Mouse (Mus musculus): ENCODE results near the gene Birc2. TPM values are rescaled to one million over a fixed set of nuclear protein-coding genes. Genes with fewer than 3 reads are reported as not detected.

Birc2 gene
- polyA plus RNA-seq, 1 experiment = 33.6 TPM

- TF ChIP-seq CTCF (IDR thresholded peaks at IDR 0.05; ENCODE audit: control insufficient read depth, insufficient read depth, insufficient replicate concordance, low read depth, low read length) (no peak), POLR2A (IDR thresholded peaks at IDR 0.05; ENCODE audit: control insufficient read depth, low read depth, low read length) (no peak)
- H3K27ac ChIP-seq (ENCODE audit: control insufficient read depth, insufficient read depth, low read depth, low read length) = no peak overlapping the region
- no peaks in the 10 kb centered on the region for H3K27me3 ChIP-seq (ENCODE audit: control insufficient read depth, insufficient read depth, low read length)
- H3K4me3 ChIP-seq (ENCODE audit: control insufficient read depth, low read depth, low read length) = no peak overlapping the region
- H3K36me3 ChIP-seq (ENCODE audit: control insufficient read depth, insufficient read depth, low read length) = no peaks in the 10 kb centered on the region
- H3K4me1 ChIP-seq (ENCODE audit: control insufficient read depth, insufficient read depth, low read length) = no peaks in the 10 kb centered on the region
Observed at GRCm38 (mm10) chr9:7793561-7793960, 43.3 kb downstream of the Birc2 start.

DNA sequence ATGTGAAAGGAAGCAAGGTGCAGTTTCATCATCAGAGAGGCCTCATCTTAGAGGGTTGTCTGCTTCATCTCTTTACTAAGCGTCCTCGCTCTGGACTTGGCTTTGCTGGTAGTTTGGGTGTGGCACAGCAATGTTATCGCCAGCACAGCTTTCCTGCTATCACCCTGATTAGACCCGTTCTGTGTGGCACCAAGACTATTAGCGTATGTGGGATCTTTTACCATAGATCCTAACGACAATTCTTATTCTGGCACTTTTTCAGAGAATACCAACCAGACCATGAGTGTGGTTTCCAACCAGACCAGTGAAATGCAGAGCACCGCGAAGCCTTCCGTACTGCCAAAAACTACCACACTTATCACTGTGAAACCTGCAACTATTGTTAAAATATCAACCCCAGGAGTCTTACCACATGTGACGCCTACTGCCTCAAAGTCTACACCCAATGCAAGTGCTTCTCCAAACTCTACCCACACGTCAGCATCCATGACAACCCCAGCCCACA is 46.2 kb downstream of the Birc2 start:
- Histone ChIP-seq H3K27me3 (ENCODE audit: control insufficient read depth, insufficient read depth, low read length) (no peaks in the 10 kb centered on the region), H3K4me3 (ENCODE audit: control insufficient read depth, low read depth, low read length) (no peak overlapping the region), H3K27ac (ENCODE audit: control insufficient read depth, insufficient read depth, low read depth, low read length) (no peak overlapping the region), H3K4me1 (ENCODE audit: control insufficient read depth, insufficient read depth, low read length) (no peaks in the 10 kb centered on the region), H3K36me3 (ENCODE audit: control insufficient read depth, insufficient read depth, low read length) (no peaks in the 10 kb centered on the region)
- TF ChIP-seq POLR2A (IDR thresholded peaks at IDR 0.05; ENCODE audit: control insufficient read depth, low read depth, low read length) (no peak), CTCF (IDR thresholded peaks at IDR 0.05; ENCODE audit: control insufficient read depth, insufficient read depth, insufficient replicate concordance, low read depth, low read length) (no peak)

- Histone ChIP-seq H3K36me3 (ENCODE audit: control insufficient read depth, insufficient read depth, low read length) (no peaks in the 10 kb centered on the region), H3K27ac (ENCODE audit: control insufficient read depth, insufficient read depth, low read depth, low read length) (no peak overlapping the region), H3K4me1 (ENCODE audit: control insufficient read depth, insufficient read depth, low read length) (no peaks in the 10 kb centered on the region; the same call in 1 of the 2 replicates), H3K27me3 (ENCODE audit: control insufficient read depth, insufficient read depth, low read length) (no peaks in the 10 kb centered on the region), H3K4me3 (ENCODE audit: control insufficient read depth, low read depth, low read length) (no peak overlapping the region)
- TF ChIP-seq POLR2A (IDR thresholded peaks at IDR 0.05; ENCODE audit: control insufficient read depth, low read depth, low read length) = no peak
- no peak for TF ChIP-seq CTCF (IDR thresholded peaks at IDR 0.05; ENCODE audit: control insufficient read depth, insufficient read depth, insufficient replicate concordance, low read depth, low read length)
Observed at GRCm38 (mm10) chr9:7789764-7790575, 46.9 kb downstream of the Birc2 start.

DNA sequence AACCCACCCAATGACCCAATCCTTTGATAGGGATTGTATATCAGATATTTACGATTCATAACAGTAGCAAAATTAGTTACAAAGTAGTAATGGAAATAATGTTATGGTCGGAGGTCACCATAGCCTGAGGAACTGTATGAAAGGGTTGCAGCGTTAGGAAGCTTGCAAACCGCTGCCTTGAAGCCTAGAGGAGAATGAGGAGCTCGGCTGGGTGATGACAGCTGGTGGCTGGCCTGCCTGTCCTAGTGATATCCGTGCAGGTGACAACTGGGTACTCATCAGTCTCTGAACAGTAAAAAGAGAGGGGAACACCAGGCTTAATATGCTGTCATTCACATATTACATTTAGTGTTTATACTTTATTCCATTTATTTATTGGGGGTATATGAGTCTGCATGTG is 48.5 kb downstream of the Birc2 start:
- H3K36me3 ChIP-seq (ENCODE audit: control insufficient read depth, insufficient read depth, low read length) = no peaks in the 10 kb centered on the region
- H3K4me1 ChIP-seq (ENCODE audit: control insufficient read depth, insufficient read depth, low read length) = no peaks in the 10 kb centered on the region; the same call in 1 of the 2 replicates
- no peaks in the 10 kb centered on the region for H3K27me3 ChIP-seq (ENCODE audit: control insufficient read depth, insufficient read depth, low read length)
- no peak overlapping the region for H3K4me3 ChIP-seq (ENCODE audit: control insufficient read depth, low read depth, low read length)
- TF ChIP-seq CTCF (IDR thresholded peaks at IDR 0.05; ENCODE audit: control insufficient read depth, insufficient read depth, insufficient replicate concordance, low read depth, low read length) = no peak
- H3K27ac ChIP-seq (ENCODE audit: control insufficient read depth, insufficient read depth, low read depth, low read length) = no peak overlapping the region

DNA sequence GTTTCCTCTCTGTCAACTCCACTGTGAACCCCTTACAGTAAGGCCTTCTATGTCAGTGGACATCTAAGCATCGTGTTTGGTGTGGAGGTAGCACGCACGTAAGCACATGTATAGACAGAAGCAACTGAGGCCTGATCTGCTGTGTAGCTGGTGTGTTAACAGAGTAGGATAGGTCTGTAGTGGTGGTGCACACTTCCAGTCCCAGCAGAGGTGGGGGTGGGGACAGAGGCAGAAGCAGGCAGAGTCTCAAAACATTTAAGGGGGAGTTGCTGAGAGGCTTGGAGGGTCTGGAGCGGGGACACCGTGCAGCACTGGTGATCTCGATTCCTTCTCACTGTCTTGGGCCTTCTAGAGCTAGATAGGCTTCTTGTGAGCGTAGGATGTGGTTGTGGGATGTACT is 50.8 kb downstream of the Birc2 start:
- H3K27ac ChIP-seq (ENCODE audit: control insufficient read depth, insufficient read depth, low read depth, low read length) = no peak overlapping the region
- H3K4me1 ChIP-seq (ENCODE audit: control insufficient read depth, insufficient read depth, low read length) = no peaks in the 10 kb centered on the region; the same call in 1 of the 2 replicates
- H3K4me3 ChIP-seq (ENCODE audit: control insufficient read depth, low read depth, low read length) = no peak overlapping the region
- no peaks in the 10 kb centered on the region for H3K27me3 ChIP-seq (ENCODE audit: control insufficient read depth, insufficient read depth, low read length)
- TF ChIP-seq CTCF (IDR thresholded peaks at IDR 0.05; ENCODE audit: control insufficient read depth, insufficient read depth, insufficient replicate concordance, low read depth, low read length) = no peak
- TF ChIP-seq POLR2A (IDR thresholded peaks at IDR 0.05; ENCODE audit: control insufficient read depth, low read depth, low read length) = no peak
- H3K36me3 ChIP-seq (ENCODE audit: control insufficient read depth, insufficient read depth, low read length) = no peaks in the 10 kb centered on the region

- H3K4me1 ChIP-seq (ENCODE audit: control insufficient read depth, insufficient read depth, low read length) = no peaks in the 10 kb centered on the region; the same call in 1 of the 2 replicates
- no peaks in the 10 kb centered on the region for H3K27me3 ChIP-seq (ENCODE audit: control insufficient read depth, insufficient read depth, low read length)
- TF ChIP-seq CTCF (IDR thresholded peaks at IDR 0.05; ENCODE audit: control insufficient read depth, insufficient read depth, insufficient replicate concordance, low read depth, low read length) (no peak), POLR2A (IDR thresholded peaks at IDR 0.05; ENCODE audit: control insufficient read depth, low read depth, low read length) (no peak)
- H3K27ac ChIP-seq (ENCODE audit: control insufficient read depth, insufficient read depth, low read depth, low read length) = no peak overlapping the region
- H3K36me3 ChIP-seq (ENCODE audit: control insufficient read depth, insufficient read depth, low read length) = no peaks in the 10 kb centered on the region
- H3K4me3 ChIP-seq (ENCODE audit: control insufficient read depth, low read depth, low read length) = peak overlapping the region; percentile 16; the same call in 1 of the 2 replicates
Observed at GRCm38 (mm10) chr9:7785396-7785795, 51.5 kb downstream of the Birc2 start.

GRCm38 (mm10) chr9:7784615-7785012 is 52.2 kb downstream of the Birc2 start:
- Histone ChIP-seq H3K4me1 (ENCODE audit: control insufficient read depth, insufficient read depth, low read length) (no peaks in the 10 kb centered on the region; the same call in 1 of the 2 replicates), H3K27me3 (ENCODE audit: control insufficient read depth, insufficient read depth, low read length) (no peaks in the 10 kb centered on the region), H3K27ac (ENCODE audit: control insufficient read depth, insufficient read depth, low read depth, low read length) (no peak overlapping the region), H3K36me3 (ENCODE audit: control insufficient read depth, insufficient read depth, low read length) (no peaks in the 10 kb centered on the region), H3K4me3 (ENCODE audit: control insufficient read depth, low read depth, low read length) (no peak overlapping the region)
- no peak for TF ChIP-seq CTCF (IDR thresholded peaks at IDR 0.05; ENCODE audit: control insufficient read depth, insufficient read depth, insufficient replicate concordance, low read depth, low read length)
